Mouse (Mus musculus) heart, embryonic 14.5 days (tissue): ENCODE data around the gene Ifit2. TPM values are rescaled to one million over a fixed set of nuclear protein-coding genes. Genes with fewer than 3 reads are reported as not detected.
"Not testable (repeated sequence)": the region's sequence is repeated elsewhere in the genome, so short reads cannot be mapped to it uniquely, and the experiment has no call there.

Source experiments
- ATAC-seq: fragments of 200-750 bp; cut with Nextera tagmentation; 2 replicates; pipeline ENCODE4 v1.8.0; 2017; ENCODE audit warnings: low read depth, moderate TSS enrichment; ENCODE audit not compliant: insufficient number of reproducible peaks, insufficient read depth, low FRiP score
- H3K27ac ChIP-seq, 2 experiments: fragments of 200-500 bp in 1 of 2; fragments of 300-500 bp in 1 of 2; sonication (generic) in 1 of 2; replicated peaks in 1 of 2; 2 replicates each; pipeline ENCODE4 v1.5.1; 2012 to 2014; ENCODE audit warnings: low read depth in 2 of 2, low read length in 2 of 2, control low read depth in 1 of 2, mild to moderate bottlenecking in 1 of 2, mixed read lengths in 1 of 2; ENCODE audit not compliant: control insufficient read depth in 1 of 2, insufficient read depth in 1 of 2
- H3K27me3 ChIP-seq: fragments of 300-500 bp; sonication (generic); 2 replicates; pipeline ENCODE4 v1.6.1; 2014; ENCODE audit warnings: mild to moderate bottlenecking, low read length, control low read depth; ENCODE audit not compliant: control insufficient read depth, insufficient read depth
- H3K36me3 ChIP-seq: fragments of 300-500 bp; sonication (generic); 2 replicates; pipeline ENCODE4 v1.6.1; 2014; ENCODE audit warnings: mild to moderate bottlenecking, control low read depth, low read length, mixed read lengths; ENCODE audit not compliant: control insufficient read depth, insufficient read depth
- H3K4me1 ChIP-seq, 2 experiments: fragments of 200-500 bp in 1 of 2; fragments of 300-500 bp in 1 of 2; sonication (generic) in 1 of 2; 2 replicates each; pipeline ENCODE4 v1.6.1; 2012 to 2014; ENCODE audit warnings: low read length in 2 of 2, control low read depth in 1 of 2, mixed read lengths in 1 of 2; ENCODE audit not compliant: control insufficient read depth in 2 of 2, insufficient read depth in 2 of 2
- H3K4me2 ChIP-seq: fragments of 300-500 bp; sonication (generic); 2 replicates; pipeline ENCODE4 v1.6.1; 2014; ENCODE audit warnings: mild to moderate bottlenecking, low read length
- H3K4me3 ChIP-seq, 2 experiments: fragments of 200-500 bp in 1 of 2; fragments of 300-500 bp in 1 of 2; sonication (generic) in 1 of 2; 2 replicates each; pipeline ENCODE4 v1.5.1; 2012 to 2014; ENCODE audit warnings: low read length in 2 of 2, mild to moderate bottlenecking in 2 of 2, control low read depth in 1 of 2, low read depth in 1 of 2, moderate library complexity in 1 of 2; ENCODE audit not compliant: control insufficient read depth in 1 of 2, insufficient read depth in 1 of 2
- H3K9ac ChIP-seq: fragments of 300-500 bp; sonication (generic); 2 replicates; pipeline ENCODE4 v1.6.1; 2014; ENCODE audit warnings: mild to moderate bottlenecking, low read length
- H3K9me3 ChIP-seq: fragments of 300-500 bp; sonication (generic); 2 replicates; pipeline ENCODE4 v1.6.1; 2016; ENCODE audit warnings: low read length, control low read depth; ENCODE audit not compliant: control insufficient read depth
- WGBS: fragments of 180-500 bp; shearing (Covaris S2); extraction: QIAGEN DNeasy Blood & Tissue Kit; methylation state at CpG from one replicate; pipeline ENCODE4 v1.1.7; 2014; 5-methylcytosine and 5-hydroxymethylcytosine counted together
- polyA plus RNA-seq: library from polyadenylated mRNA; unstranded; fragments of >200 nt; fragmentation: Nextera tagmentation; extraction: Ambion mirVana; gene quantifications from 2 replicates; pipeline ENCODE4 v1.2.1, GENCODE M21; 2014

The Ifit2 gene
- polyA plus RNA-seq, 1 experiment from 2014 or later = 9.0 TPM

DNA sequence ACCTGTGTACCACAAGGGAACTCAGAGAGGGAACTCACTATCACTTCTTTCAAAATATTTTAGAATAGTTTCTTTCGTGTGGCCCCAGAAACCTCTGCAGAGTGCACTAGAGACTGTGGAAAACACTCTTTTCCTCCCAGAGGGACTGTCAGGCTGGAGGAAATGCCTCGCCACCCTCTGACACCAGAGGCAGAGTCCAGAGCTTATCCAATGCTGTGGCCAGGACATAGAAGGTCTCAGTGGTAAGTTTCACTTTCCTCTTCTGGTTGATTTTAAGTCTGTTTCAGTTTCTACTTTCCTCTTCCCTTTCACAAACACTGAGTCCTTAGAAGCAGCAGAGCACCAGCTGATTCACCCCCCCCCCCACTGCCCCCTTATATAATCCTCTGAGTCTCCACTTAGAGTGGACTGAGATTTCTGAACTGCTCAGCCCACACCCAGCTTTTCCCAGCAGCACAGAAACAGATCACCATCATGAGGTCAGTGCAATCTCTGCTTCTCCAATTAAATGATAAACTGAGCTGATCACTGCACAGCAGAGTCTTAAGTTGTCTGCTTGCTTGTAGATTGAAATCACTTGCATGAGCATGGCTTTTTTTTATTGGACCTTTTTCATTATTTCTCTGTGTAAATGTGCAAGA, 32.8 kb downstream of the Ifit2 start, which contains the start of gene Ifit3:
TSS of gene Ifit3 (plus strand) at position 406 of the 641 bp plus-strand sequence.
- not testable (repeated sequence) for H3K9ac ChIP-seq, H3K27ac ChIP-seq, H3K4me1 ChIP-seq, ATAC-seq, H3K27me3 ChIP-seq, H3K9me3 ChIP-seq, H3K36me3 ChIP-seq, H3K4me3 ChIP-seq, H3K4me2 ChIP-seq
- WGBS = 30% methylated on average over 2 of the region's 2 CpGs

- not testable (repeated sequence) for H3K27me3 ChIP-seq, H3K4me1 ChIP-seq, H3K4me2 ChIP-seq, H3K9ac ChIP-seq, H3K36me3 ChIP-seq, H3K27ac ChIP-seq, H3K4me3 ChIP-seq, H3K9me3 ChIP-seq, ATAC-seq
- WGBS = 70% methylated on average over 5 of the region's 5 CpGs
These were observed 35.4 kb downstream of the Ifit2 start for GRCm38 (mm10) chr19:34585740-34586458.

DNA sequence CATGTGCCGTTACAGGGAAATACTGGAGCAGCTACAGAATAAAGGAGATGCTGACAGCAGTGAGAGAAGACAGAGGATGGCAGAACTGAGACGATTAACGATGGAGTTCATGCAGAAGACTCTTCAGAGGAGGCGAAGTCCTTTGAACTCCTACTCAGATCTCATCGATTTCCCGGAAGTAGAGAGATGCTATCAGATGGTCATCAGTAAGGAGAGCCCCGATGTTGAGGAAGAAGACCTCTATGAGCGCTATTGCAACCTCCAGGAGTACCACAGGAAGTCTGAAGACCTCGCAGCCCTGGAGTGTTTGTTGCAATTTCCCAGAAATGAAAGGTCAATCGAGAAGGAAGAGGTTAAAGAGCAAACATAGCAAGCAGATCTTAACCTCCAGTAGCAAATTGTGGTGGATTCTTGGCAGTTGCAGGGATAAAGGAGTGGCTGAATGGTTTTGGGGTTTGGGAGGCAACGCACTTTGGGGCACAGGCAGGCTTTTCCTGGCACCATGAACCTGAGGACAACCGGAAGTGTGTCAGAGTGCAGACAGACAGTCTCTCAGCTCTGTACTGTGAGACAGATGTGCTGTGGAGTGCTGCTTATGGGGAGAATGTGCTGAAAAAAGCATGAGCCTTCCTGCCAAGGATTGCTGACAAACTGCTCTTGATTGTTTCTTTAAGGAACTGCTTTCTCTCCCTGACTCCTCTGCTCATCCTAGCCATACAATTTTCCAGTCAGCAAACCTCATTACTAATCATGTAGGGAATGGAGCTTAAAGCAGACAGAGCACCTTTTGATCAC, 37.6 kb downstream of the Ifit2 start:
- not testable (repeated sequence) for H3K4me1 ChIP-seq, H3K4me3 ChIP-seq, H3K27me3 ChIP-seq, H3K36me3 ChIP-seq, H3K4me2 ChIP-seq, H3K9ac ChIP-seq, ATAC-seq, H3K9me3 ChIP-seq, H3K27ac ChIP-seq
- WGBS = 66% methylated on average over 6 of the region's 12 CpGs

DNA sequence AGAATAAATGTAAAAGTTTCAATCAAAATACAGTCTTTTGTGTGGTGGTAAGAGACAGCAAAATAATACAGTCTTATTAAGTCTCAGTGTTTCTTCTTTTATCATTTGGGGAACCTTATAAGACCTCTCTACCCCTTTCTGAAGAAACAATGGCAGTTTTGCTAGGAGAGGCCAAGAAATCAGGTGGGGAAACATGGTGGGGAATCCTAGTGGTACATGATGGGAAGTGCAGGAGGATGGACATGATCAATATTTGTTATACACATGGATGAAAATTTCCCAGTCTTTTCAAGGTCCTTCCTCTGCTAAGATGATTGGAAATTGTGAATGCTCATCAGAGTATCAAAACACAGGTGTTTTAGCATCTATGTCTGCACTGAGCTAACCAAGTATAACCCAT, 38.5 kb downstream of the Ifit2 start:
- Histone ChIP-seq H3K9ac (no peak overlapping the region), H3K27ac (no peak overlapping the region), H3K4me3 (no peak overlapping the region), H3K36me3 (no peaks in the 10 kb centered on the region), H3K4me2 (no peak overlapping the region), H3K27me3 (no peaks in the 10 kb centered on the region), H3K9me3 (no peaks in the 10 kb centered on the region), H3K4me1 (peaks cover 0 to 3% of the 10 kb centered on the region in 2 experiments; a peak in 2 of 4 replicates)
- no peak for ATAC-seq

GRCm38 (mm10) chr19:34593456-34593855, 43.0 kb downstream of the Ifit2 start:
- WGBS = 88% methylated on average over 2 of the region's 2 CpGs
- Histone ChIP-seq H3K4me1 (peaks cover 4 to 10% of the 10 kb centered on the region in 2 experiments; a peak in 2 of 4 replicates), H3K27me3 (no peaks in the 10 kb centered on the region), H3K9ac (no peak overlapping the region), H3K4me2 (no peak overlapping the region), H3K4me3 (no peak overlapping the region), H3K27ac (no peak overlapping the region), H3K9me3 (no peaks in the 10 kb centered on the region), H3K36me3 (no peaks in the 10 kb centered on the region)
- no peak for ATAC-seq

DNA sequence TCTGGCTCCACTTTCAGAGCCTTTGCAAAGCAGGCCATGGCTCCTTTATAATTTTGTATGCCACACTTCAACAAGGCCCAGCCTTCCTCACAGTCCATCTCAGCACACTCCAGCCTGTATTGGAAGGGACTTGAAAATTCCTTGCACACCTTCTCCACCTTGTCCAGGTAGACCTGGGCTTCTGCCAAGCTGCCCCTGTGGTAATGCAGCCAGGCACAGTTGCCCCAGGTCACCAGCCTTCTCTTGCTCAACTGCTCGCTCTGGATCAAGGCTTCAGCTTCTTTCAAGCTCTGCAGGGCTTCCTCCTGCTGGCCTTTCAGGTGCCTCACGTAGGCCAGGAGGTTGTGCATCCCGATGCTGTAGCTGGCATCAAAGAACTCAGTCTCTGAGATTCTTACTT, 44.0 kb downstream of the Ifit2 start:
- ATAC-seq, H3K27ac ChIP-seq: not testable (repeated sequence)
- WGBS = 80% methylated on average over 3 of the region's 3 CpGs

DNA sequence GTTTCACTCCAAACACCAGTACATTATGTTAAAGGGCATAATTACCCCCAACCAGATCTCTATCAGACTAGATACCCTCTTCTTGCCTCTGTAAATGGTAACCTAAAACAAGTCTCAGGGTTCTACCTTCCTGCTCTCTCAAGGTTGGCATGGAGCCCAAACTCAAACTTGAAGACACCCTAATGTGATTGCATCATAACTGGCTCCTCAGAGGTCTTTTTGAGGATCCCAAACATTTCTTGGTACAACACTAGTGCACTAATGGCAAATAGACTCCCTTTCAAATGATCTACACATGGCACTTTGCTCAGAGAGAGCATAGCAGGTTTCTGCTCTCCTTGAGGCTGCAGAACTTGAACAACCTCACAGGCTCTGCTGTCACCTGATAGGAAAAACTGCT, 46.3 kb downstream of the Ifit2 start:
- Histone ChIP-seq H3K36me3 (no peaks in the 10 kb centered on the region), H3K9me3 (no peaks in the 10 kb centered on the region), H3K27ac (no peak overlapping the region), H3K4me3 (no peak overlapping the region), H3K4me2 (no peak overlapping the region), H3K27me3 (no peaks in the 10 kb centered on the region), H3K4me1 (peaks cover 5 to 12% of the 10 kb centered on the region in 2 experiments; a peak in 2 of 4 replicates), H3K9ac (no peak overlapping the region)
- no peak for ATAC-seq

More for the DNA sequence above, 44.0 kb downstream of the Ifit2 start:
- peaks cover 5 to 12% of the 10 kb centered on the region in 2 experiments; a peak in 2 of 4 replicates for H3K4me1 ChIP-seq
- not testable (repeated sequence) for H3K4me2 ChIP-seq, H3K9me3 ChIP-seq, H3K9ac ChIP-seq, H3K4me3 ChIP-seq, H3K27me3 ChIP-seq, H3K36me3 ChIP-seq
